Mouse (Mus musculus) lung, postnatal 14 days (tissue): ENCODE results near the gene Ap2s1.

Experiments
- DNase-seq: peaks from one replicate; pipeline ENCODE4 v3.0.0; 2021

Gene Ap2s1

DNA sequence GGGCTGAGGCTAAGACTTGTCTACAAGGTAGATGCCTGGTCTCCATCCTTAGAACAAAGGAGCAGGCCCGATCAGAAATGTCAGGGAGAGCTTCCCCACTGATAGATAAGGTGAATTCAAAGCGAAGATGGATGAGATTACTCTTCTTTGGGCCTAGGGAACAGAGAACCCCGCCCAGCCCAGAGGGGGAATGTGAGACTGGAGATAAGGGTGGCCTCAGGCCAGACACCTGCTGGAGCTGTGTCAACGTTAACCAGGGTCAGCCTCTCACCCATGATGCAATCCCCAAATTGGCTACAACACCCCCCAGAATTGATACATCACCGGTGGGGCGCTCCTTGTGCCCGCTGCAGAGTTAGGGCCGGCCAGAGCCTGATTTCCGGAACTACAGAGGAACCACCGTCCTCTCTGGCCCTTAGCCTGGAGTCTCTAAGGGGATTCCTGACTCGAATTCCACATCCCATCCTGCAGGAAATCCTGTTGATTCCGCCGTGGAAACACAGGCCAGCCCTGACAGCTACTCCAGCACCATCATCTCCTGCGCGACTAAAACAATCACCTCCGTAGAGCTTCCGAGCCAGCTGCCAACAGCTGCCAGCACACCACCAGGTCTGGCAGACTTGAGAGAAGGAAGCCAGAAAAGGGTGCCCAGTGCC is 17.3 kb downstream of the Ap2s1 start:
- peak; percentile 48 for DNase-seq

DNA sequence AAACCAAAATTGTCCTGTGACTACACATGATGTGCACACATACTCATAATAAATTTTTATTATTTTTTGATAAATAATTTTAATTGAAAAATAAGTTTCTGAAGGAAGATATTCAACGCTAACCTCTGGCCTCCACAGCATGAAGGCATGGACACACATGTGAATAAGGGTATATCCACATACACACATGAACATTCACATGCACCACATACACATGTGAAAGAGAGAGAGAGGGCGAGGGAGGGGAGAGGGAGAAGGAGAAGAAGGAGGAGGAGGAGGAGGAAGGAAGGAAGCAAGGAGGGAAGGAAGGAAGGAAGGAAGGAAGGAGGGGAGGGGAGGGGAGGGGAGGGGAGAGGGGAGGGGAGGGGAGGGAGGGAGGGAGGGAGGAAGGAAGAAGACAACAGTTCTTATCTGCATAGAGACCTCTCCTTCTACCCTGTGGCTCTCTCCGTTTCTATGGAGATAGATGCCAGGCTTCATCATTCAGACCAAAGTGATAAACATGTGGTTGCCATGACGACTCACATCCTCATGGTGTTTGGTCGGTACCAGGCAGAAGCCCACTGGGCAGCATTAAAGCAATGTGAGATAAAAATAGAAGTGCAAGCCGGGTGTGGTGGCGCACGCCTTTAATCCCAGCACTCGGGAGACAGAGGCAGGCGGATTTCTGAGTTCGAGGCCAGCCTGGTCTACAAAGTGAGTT is 20.8 kb downstream of the Ap2s1 start:
- no peak for DNase-seq

DNA sequence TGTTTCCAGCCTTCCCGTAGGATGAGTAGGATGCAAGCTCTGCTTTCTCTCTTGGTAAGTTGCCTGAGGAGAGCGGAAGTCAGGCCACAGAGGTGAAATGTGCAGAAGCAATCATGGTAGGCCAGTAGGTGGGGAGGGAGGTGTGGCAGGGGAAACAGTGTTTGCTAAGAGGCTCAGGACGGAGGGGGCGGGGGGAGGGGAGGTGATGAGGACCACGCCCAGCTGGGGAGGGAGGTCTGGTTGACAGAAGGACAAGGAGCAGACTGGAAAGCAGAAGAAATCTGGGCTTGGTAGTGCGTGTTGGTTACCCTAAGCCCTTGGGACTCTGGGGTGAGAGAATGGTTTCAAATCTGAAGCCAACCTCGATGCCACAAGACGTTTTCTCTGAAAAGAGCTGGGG is 22.1 kb downstream of the Ap2s1 start:
- DNase-seq, result peak; percentile 45

DNA sequence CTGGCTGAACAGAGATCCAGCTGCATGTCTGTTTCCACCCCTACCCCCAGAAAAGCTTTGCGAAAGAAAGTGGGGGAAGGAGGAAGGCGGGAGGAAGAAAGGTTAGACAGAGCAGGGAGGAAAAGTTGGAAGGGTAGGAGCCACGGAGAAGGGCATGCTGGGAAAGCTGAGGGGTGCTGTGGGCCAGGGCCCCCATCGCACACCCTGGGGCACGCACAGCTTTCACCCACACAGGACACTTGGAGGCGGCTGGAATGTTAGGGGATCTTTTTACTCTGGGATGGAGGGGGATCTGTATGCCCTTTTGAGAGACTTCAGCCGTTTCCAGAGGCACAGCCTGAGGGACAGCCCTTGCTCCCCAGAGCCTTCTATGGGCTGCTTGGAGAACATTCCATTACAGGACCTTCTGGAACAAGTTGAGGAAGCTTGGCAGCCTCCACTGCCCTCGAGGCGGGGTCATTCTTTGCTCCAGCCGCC is 22.8 kb downstream of the Ap2s1 start:
- peak; percentile 78 for DNase-seq

DNA sequence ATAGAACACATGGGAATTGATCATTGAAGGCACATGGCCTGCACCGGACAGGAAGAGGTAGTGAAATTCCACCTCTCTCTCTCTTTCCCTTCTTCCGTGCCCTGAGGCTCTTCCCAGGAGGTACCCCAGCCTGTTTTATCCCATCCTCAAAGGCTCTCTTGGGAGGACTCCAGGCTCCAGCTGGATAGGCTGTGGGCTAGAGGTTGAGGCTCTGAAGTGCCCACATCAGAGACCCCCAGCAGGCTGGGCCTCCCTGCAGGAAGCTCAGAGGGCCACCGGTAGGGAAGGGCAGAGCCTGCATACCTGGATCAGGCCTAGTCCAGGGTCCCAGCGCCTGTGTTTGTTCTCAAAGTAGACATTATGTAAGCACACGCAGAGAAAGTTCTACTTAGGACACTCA is 23.4 kb downstream of the Ap2s1 start:
- no peak for DNase-seq

DNA sequence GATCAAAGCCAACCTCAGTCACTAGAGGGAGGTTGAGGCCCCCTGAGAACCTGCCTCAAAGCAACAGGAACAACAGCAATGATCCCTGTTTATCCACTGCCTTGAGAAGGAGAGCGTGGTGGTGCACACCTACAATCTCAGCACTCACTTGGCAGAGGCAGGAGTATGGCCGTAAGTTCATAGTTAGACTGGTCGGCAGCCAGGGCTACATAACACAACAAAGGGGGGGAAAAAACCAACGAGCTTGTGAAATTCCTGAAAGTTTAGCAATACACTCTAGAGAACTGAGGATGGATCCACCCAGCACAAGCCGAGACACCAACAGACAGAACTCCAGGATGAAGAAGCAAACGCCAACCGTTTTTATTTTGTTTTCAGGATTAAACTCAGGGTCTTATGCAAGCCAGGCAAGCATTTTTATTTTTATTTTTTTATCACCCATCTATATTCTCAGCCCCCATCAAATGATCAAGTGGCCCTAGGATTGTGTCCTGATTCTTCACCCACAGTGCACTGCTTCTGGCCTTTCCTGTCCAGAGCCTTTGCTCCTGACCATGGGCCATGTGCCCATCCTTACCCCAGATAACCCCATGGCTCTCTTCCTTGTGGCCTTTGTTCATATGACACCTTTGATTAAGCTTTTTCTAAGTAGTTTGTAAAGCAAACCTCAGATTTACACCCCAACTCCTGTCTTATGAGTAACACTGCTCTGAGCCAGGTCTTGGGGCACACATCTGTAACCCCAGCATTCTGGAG is 25.4 kb downstream of the Ap2s1 start:
- DNase-seq, result no peak

DNA sequence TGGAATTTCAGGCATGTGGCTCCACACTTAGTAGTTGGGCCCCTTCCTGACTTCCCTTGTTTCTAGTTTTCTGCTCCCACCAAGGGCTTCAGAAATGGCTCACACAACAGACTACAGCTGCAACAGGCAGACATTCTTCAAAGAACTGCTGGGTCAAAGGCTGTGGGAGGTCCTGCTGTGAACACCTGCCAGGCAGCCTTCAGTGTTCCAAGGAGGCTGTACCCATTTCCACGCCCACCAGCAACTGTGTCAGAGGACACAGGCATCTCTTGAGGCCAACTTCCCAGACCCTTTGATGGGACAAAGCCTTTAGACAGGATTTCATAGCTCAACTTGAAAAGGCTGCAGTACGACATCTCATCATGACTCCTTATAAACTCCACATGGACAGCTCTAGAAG is 28.2 kb downstream of the Ap2s1 start:
- DNase-seq, result peak; percentile 20

DNA sequence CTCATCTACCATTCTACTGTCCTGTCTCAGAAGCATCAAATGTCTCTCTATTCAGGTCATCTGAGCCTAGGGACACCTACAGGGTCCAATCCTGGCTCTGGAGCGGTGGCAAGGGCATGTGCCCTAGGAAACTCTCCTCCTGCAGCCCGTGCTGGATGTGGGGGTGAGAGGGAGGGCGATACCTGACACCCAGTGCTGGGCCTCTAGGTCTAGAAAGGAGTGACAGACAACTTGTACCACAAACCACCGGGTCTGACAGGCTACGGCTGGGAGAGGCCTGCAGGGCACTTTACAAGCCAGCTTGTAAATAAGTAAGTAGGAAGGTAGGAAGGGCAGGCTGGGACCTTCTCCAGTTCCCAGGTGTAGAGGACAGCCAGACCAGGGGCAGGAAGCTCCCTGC is 37.7 kb downstream of the Ap2s1 start:
- DNase-seq, result no peak

DNA sequence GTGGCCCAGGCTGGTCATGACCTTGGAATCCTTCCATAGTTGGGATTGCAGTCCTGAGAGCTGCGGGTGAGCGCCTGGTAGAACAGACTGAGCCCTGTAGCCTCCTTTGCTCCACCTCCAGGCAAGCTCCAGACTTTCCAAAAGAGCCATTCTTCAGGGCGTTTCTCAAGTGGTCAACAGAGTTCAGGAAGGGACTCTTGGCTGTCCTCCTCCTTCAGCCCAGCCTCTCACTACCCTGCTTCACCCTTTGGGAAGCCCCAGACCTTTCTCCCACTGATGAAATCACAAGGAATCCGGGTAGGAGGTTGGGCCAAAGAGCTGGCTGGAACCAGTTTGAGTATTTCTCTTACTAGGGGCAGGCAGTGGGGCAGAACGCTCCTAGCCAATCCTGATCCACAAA is 41.9 kb downstream of the Ap2s1 start:
- DNase-seq, result peak; percentile 63

DNA sequence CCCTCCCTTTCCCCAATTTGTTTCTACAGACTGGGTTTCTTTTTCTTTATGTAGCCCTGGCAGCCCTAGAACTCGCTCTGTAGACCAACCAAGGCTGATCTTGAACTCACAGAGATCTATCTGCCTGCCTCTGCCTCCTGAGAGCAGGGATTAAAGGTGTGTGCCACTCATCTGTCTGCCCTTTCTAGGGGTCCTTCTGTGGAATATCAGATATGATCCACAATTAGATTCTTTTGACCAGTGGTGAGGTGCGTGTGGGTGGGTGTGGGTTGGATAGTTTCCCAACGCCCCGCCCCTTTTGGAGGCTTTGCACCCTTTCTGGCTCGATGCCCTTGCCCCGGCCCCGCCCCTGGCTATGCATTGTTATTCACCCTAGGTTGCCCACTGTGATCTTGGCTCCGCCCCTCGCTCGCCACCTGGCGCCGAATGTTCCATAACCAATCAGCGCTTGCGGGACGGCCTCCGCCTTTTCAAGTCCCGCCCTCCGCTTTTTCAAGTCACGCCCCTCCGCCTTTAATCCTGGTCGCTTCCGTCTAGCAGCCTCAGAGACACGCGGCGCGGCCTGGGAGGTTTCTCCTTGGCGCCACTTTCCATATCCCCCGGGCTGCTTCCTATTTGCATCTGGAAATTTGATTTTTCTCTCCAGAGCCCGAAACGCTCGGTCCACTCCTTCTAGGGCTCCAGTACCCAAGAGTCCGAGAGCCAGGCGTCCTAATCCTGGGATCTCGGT is 42.8 kb downstream of the Ap2s1 start, which contains the start of gene Slc1a5:
Slc1a5 (plus strand) TSS at position 516 of the 730 bp plus-strand sequence.
- peak; percentile 94 for DNase-seq

DNA sequence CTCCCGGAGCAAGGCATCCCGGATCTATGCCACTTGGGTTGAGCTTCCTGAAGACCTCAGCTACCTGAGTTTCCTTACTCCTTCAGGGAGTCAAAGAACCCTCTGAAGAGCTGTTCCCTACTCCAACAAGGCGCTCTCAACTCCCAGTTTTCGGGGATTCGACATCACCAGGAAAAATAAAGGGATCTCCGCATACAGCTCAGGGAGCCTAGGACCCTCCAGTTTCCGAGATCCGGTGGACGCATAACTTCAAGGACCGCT is 43.3 kb downstream of the Ap2s1 start:
- DNase-seq, result no peak

DNA sequence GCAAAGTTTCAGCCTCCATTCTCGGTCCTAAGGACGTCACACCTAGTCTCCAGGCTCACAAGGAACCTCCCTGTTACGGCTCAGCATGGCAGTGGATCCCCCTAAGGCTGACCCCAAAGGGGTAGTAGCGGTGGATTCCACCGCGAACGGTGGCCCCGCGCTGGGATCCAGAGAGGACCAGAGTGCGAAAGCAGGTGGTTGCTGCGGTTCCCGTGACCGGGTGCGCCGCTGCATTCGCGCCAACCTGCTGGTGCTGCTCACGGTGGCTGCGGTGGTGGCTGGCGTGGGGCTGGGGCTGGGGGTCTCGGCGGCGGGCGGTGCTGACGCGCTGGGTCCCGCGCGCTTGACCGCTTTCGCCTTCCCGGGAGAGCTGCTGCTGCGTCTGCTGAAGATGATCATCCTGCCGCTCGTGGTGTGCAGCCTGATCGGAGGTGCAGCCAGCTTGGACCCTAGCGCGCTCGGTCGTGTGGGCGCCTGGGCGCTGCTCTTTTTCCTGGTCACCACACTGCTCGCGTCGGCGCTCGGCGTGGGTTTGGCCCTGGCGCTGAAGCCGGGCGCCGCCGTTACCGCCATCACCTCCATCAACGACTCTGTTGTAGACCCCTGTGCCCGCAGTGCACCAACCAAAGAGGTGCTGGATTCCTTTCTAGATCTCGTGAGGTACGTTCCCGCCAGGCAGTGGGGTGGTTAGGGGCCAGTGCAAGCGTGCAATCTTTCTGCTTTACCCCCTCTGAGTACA is 43.8 kb downstream of the Ap2s1 start:
- peak; percentile 25 for DNase-seq

DNA sequence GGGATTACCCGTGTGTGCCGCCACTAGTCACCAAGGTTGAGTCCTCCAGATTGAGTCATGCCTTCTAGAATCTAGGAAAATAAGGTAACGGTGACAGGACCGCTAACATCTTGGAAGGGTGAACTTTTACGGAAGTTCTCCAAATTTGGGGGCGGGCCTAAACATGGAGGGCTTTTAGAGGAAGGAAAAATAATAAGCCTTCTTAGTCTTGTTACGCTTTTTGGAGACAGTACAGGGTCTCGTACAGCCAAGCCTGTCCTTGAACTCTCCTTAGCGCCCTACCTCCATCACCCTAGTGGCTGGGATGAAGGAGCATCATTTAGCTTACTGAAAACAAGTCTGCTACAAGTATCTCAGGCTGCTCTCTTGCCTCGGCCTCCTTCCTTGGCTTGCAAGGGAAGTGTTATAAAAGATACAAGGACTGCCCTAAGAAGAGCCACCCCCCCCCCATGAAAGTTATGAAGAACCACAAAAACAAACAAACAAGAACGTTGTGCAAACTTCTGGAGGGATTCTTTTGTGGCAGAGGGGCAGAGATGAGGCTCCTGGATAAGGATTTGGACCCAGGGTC is 44.4 kb downstream of the Ap2s1 start:
- DNase-seq, result no peak

DNA sequence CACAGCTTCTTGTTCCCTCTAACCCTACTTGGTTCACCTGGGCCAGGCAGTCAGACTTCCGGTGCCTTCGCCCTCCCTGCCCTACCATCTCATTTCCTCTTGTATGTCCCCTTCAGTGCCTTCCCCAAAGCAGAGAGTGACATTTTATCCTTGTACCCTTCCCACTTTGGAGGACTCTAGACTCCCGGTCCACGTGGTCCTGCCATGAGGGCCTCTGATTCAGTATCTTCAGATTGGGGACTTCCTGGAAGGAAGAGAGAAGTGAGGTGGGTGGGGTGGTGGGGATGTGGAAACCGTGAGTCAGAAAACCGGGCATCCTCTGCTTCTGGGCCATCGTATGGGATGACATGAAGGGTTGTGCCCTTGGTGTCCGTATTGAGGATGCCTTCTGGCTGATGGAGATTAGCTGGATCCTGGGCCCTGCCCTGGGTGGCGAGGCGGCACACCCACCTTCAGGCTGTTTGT is 45.0 kb downstream of the Ap2s1 start:
- DNase-seq, result peak; percentile 29

DNA sequence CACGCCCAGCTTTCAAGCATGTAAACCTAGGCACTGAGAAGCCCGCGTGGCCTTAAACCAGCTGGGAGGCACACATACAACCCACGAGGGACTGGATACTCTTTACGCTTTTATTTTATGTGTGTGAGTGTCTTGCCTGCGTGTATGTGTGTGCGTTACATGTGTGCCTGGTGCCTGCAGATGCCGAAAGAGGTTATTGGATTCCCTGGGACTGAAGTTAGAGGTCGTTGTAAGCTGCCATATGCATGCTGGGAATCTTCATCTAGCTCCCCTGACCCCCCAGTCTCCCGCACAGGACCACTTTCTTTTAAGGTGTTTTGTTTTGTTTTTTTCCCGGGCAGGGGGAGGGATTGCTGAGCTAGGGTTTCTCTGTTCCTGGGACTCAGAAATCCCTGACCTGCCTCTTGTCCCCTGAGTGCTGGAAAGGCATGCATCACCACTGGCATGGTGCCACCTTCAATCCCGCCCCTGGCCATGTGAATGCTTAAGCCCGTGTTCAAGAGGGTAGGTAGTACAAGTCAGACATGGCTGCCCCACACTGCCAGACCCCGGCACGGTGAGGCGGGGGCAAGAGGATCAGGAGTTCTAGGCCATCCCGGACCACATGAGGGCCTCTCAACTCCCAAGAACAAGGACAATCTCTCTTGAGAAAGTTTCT is 45.7 kb downstream of the Ap2s1 start:
- DNase-seq, result peak; percentile 83

DNA sequence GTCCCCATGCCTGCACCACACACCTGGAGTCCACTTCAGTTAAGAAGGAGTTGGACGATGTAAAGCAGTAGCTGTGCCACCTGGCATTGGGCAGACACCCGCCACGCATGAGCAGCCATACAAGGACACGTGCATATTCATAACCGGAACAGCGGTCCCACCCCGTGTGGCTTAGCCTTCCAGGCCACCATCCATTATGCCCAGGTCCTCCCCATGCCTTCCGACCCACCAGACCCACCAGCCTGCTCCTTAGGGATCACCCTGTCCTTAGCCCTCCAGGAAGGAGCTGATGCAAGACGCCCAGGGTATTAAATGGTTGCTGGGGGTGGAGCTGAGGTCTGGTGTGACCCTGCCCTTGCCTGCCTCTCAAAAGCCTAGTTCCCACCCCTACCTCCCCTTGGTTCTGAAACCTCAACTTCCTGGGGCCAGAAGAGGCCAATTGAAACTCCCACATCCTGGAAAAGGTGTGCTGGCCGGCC is 46.3 kb downstream of the Ap2s1 start:
- DNase-seq, result peak; percentile 32

DNA sequence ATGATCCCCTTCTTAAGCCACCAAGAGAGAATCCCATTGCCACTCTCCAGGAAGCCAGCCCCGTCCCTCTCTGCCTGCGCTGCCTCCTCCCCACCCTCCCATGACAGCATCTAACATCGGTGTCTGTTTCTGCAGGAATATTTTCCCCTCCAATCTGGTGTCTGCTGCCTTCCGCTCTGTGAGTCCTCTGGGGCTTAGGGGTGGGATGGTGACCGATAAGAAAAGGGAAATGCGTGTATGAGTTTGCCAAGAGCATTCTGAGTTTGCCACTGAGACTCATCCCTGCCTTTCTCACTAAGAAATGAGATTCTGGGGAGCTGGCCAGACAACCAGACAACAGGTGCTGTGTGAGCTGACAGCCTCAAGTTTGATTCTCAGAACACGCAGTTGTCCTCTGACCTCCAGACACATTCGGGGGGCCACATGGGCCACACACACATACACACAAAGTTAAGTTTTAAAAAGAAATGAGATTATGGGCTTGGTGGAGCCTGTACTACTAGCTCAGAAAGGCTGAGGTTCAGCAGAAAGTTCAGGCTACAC is 47.4 kb downstream of the Ap2s1 start:
- no peak for DNase-seq

DNA sequence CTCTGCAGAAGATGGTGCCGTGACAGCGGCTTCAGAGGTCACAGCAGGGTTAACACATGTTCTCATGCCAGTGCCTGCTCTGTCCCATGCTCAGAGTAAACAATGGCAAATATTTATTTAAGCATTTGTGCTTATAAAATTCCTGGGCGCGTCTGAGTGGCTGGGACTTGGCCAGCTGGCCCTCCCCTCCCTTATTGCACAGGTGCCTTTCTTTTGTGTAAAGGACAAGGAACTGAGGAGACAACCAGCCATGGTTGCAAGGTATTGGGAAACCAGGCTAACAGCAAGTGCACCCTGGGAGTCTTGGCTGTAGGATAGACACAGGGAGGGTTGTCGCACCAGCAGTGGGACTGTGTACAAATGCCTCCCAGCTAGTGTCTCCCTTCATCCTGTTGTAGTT is 54.1 kb downstream of the Ap2s1 start:
- peak; percentile 74 for DNase-seq

DNA sequence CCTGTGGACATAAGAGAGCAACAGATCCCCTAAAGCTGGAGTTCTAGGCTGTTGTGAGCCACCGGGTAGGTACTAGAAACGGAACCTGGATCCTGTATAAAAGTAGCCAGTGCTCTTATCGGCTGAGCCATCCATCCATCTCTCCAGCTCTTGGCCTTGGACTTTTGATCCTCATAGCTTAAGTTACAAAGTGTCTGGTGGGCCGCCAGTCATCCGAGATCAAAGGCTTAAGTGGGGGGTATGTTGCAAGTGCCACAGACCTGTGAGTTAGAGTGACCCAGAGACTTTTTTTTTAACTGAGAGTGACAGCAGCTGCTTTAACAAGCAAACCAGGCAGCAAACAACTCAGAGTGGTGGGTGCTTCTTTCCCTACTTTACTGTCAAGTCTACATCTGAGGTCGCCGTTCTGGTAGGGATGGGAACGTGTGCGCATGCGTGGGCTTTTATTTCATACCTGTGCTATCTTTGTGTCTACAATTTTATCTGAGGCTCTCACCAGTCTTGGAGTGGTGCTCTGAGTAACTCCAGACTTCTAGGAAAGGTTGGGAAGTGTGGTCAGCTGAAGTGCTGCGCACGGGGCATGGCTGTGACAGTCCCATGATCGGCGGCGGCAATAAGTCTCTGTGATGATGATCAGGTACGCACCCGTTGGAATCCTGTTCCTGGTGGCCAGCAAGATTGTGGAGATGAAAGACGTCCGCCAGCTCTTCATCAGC is 55.0 kb downstream of the Ap2s1 start:
- DNase-seq, result peak; percentile 50

DNA sequence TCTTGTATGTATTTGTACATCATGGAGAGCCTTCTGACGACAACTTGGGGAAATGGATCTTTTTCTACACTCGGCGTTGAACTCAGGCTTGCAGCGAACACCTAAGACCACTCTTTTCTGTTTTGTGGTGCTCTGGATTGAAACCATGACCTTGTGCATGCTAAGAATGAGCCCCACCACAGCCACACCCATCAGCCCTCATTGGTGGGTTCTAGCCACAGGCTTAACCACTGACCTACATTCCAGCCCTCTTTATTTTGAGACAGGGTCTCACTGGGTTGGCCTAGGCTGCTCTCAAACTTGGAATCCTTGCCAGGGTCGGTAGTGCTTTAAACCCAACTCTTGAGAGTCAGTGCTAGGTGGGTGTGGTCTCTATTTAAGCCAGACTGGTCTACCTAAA is 56.7 kb downstream of the Ap2s1 start:
- DNase-seq, result no peak
